Mouse (Mus musculus): ENCODE measurements around the gene Tmem52b. TPM values are rescaled to one million over a fixed set of nuclear protein-coding genes. Genes with fewer than 3 reads are reported as not detected.
A peak's percentile ranks its signal among the peaks of the same experiment; 100 is the strongest.

Tmem52b gene
- polyA plus RNA-seq, 1 experiment from 2014 or later, result not detected

GRCm38 (mm10) chr6:129532942-129533860 lies 20.8 kb downstream of the Tmem52b start, which contains the start of gene Gabarapl1:
TSS of gene Gabarapl1 (plus strand) at chr6:129533160.
- Histone ChIP-seq H3K27me3 (no peaks in the 10 kb centered on the region), H3K4me2 (replicated peaks) (peak within 1 kb of the TSS; percentile 76), H3K4me1 (peaks cover 9% of the 10 kb centered on the region; the same call in 1 of the 2 replicates), H3K27ac (peak within 1 kb of the TSS; percentile 46), H3K36me3 (no peaks in the 10 kb centered on the region; the same call in 1 of the 2 replicates), H3K9me3 (no peaks in the 10 kb centered on the region), H3K4me3 (peak within 1 kb of the TSS; percentile 85), H3K9ac (peak within 1 kb of the TSS; percentile 66)
- peak; percentile 78 for ATAC-seq (ENCODE audit: insufficient number of reproducible peaks, insufficient read depth, low FRiP score, low TSS enrichment)
- WGBS, result under 1% methylated on average over 55 of the region's 55 CpGs

- H3K27me3 ChIP-seq, result no peaks in the 10 kb centered on the region
- no peak overlapping the region for H3K27ac ChIP-seq
- peaks cover 9% of the 10 kb centered on the region; the same call in 1 of the 2 replicates for H3K4me1 ChIP-seq
- peak overlapping the region; percentile 76 for H3K4me2 ChIP-seq (replicated peaks)
- peaks cover 8% of the 10 kb centered on the region for H3K36me3 ChIP-seq
- peak overlapping the region; percentile 85 for H3K4me3 ChIP-seq
- ATAC-seq (ENCODE audit: insufficient number of reproducible peaks, insufficient read depth, low FRiP score, low TSS enrichment), result no peak
- 24% methylated on average over 9 of the region's 9 CpGs for WGBS
- peak overlapping the region; percentile 66 for H3K9ac ChIP-seq
- no peaks in the 10 kb centered on the region for H3K9me3 ChIP-seq
Observed at GRCm38 (mm10) chr6:129534057-129534456, 21.7 kb downstream of the Tmem52b start.

GRCm38 (mm10) chr6:129534627-129535190 lies 22.4 kb downstream of the Tmem52b start:
- Histone ChIP-seq H3K4me1 (peaks cover 9% of the 10 kb centered on the region; the same call in 1 of the 2 replicates), H3K4me2 (replicated peaks) (peak overlapping the region; percentile 76), H3K27ac (no peak overlapping the region), H3K36me3 (peaks cover 14% of the 10 kb centered on the region), H3K9ac (no peak overlapping the region; the same call in 1 of the 2 replicates), H3K4me3 (peak overlapping the region; percentile 85), H3K27me3 (no peaks in the 10 kb centered on the region), H3K9me3 (no peaks in the 10 kb centered on the region)
- 65% methylated on average over 4 of the region's 4 CpGs for WGBS
- no peak for ATAC-seq (ENCODE audit: insufficient number of reproducible peaks, insufficient read depth, low FRiP score, low TSS enrichment)

- no peaks in the 10 kb centered on the region for H3K27me3 ChIP-seq
- WGBS, result 83% methylated on average over 4 of the region's 4 CpGs
- no peak for ATAC-seq (ENCODE audit: insufficient number of reproducible peaks, insufficient read depth, low FRiP score, low TSS enrichment)
- H3K4me3 ChIP-seq, result no peak overlapping the region
- peaks cover 9% of the 10 kb centered on the region; the same call in 1 of the 2 replicates for H3K4me1 ChIP-seq
- H3K27ac ChIP-seq, result no peak overlapping the region
- H3K36me3 ChIP-seq, result peaks cover 24% of the 10 kb centered on the region
- H3K4me2 ChIP-seq (replicated peaks), result no peak overlapping the region
- no peaks in the 10 kb centered on the region for H3K9me3 ChIP-seq
- no peak overlapping the region for H3K9ac ChIP-seq
Observed at GRCm38 (mm10) chr6:129535723-129536122, 23.4 kb downstream of the Tmem52b start.

GRCm38 (mm10) chr6:129538555-129538954 lies 26.2 kb downstream of the Tmem52b start:
- Histone ChIP-seq H3K27ac (no peak overlapping the region), H3K36me3 (peaks cover 36% of the 10 kb centered on the region), H3K4me1 (peaks cover 6% of the 10 kb centered on the region; the same call in 1 of the 2 replicates), H3K4me3 (no peak overlapping the region), H3K9me3 (no peaks in the 10 kb centered on the region), H3K9ac (no peak overlapping the region), H3K27me3 (no peaks in the 10 kb centered on the region), H3K4me2 (replicated peaks) (no peak overlapping the region)
- no peak for ATAC-seq (ENCODE audit: insufficient number of reproducible peaks, insufficient read depth, low FRiP score, low TSS enrichment)
- WGBS, result 79% methylated on average over 6 of the region's 6 CpGs

- no peak overlapping the region for H3K9ac ChIP-seq
- no peaks in the 10 kb centered on the region for H3K27me3 ChIP-seq
- no peak for ATAC-seq (ENCODE audit: insufficient number of reproducible peaks, insufficient read depth, low FRiP score, low TSS enrichment)
- H3K4me2 ChIP-seq (replicated peaks), result no peak overlapping the region
- no peak overlapping the region for H3K27ac ChIP-seq
- WGBS, result 86% methylated on average over 9 of the region's 9 CpGs
- no peak overlapping the region for H3K4me3 ChIP-seq
- H3K36me3 ChIP-seq, result peaks cover 36% of the 10 kb centered on the region
- no peaks in the 10 kb centered on the region for H3K4me1 ChIP-seq
- H3K9me3 ChIP-seq, result no peaks in the 10 kb centered on the region
Observed at GRCm38 (mm10) chr6:129541931-129542330, 29.6 kb downstream of the Tmem52b start.

GRCm38 (mm10) chr6:129542540-129542939 lies 30.2 kb downstream of the Tmem52b start:
- no peak for ATAC-seq (ENCODE audit: insufficient number of reproducible peaks, insufficient read depth, low FRiP score, low TSS enrichment)
- 88% methylated on average over 3 of the region's 3 CpGs for WGBS
- Histone ChIP-seq H3K4me3 (no peak overlapping the region), H3K9ac (no peak overlapping the region), H3K27ac (no peak overlapping the region), H3K9me3 (no peaks in the 10 kb centered on the region), H3K27me3 (no peaks in the 10 kb centered on the region), H3K36me3 (peaks cover 36% of the 10 kb centered on the region), H3K4me1 (no peaks in the 10 kb centered on the region), H3K4me2 (replicated peaks) (no peak overlapping the region)

- no peaks in the 10 kb centered on the region for H3K9me3 ChIP-seq
- no peak overlapping the region for H3K4me2 ChIP-seq (replicated peaks)
- H3K9ac ChIP-seq, result no peak overlapping the region
- H3K27me3 ChIP-seq, result no peaks in the 10 kb centered on the region
- H3K4me3 ChIP-seq, result no peak overlapping the region
- H3K4me1 ChIP-seq, result no peaks in the 10 kb centered on the region
- no peak overlapping the region for H3K27ac ChIP-seq
- peaks cover 28% of the 10 kb centered on the region for H3K36me3 ChIP-seq
- WGBS, result 63% methylated on average over 6 of the region's 6 CpGs
- peak; percentile 64; the same call in 1 of the 2 replicates for ATAC-seq (ENCODE audit: insufficient number of reproducible peaks, insufficient read depth, low FRiP score, low TSS enrichment)
Observed at GRCm38 (mm10) chr6:129543709-129544606, 31.6 kb downstream of the Tmem52b start.

GRCm38 (mm10) chr6:129547277-129547676 lies 34.9 kb downstream of the Tmem52b start:
- no peaks in the 10 kb centered on the region for H3K27me3 ChIP-seq
- no peak overlapping the region for H3K4me2 ChIP-seq (replicated peaks)
- H3K4me3 ChIP-seq, result no peak overlapping the region
- H3K9ac ChIP-seq, result no peak overlapping the region
- no peak for ATAC-seq (ENCODE audit: insufficient number of reproducible peaks, insufficient read depth, low FRiP score, low TSS enrichment)
- H3K4me1 ChIP-seq, result no peaks in the 10 kb centered on the region
- no peaks in the 10 kb centered on the region for H3K9me3 ChIP-seq
- H3K27ac ChIP-seq, result no peak overlapping the region
- WGBS, result 87% methylated on average over 2 of the region's 2 CpGs
- H3K36me3 ChIP-seq, result no peaks in the 10 kb centered on the region

- ATAC-seq (ENCODE audit: insufficient number of reproducible peaks, insufficient read depth, low FRiP score, low TSS enrichment), result no peak
- Histone ChIP-seq H3K4me3 (no peak overlapping the region), H3K9ac (no peak overlapping the region), H3K27me3 (no peaks in the 10 kb centered on the region), H3K27ac (no peak overlapping the region), H3K9me3 (no peaks in the 10 kb centered on the region), H3K36me3 (no peaks in the 10 kb centered on the region), H3K4me1 (no peaks in the 10 kb centered on the region), H3K4me2 (replicated peaks) (no peak overlapping the region)
- 68% methylated on average over 3 of the region's 3 CpGs for WGBS
Observed at GRCm38 (mm10) chr6:129548009-129548408, 35.7 kb downstream of the Tmem52b start.

- no peak overlapping the region for H3K4me2 ChIP-seq (replicated peaks)
- no peak overlapping the region for H3K4me3 ChIP-seq
- no peaks in the 10 kb centered on the region for H3K36me3 ChIP-seq
- no peak for ATAC-seq (ENCODE audit: insufficient number of reproducible peaks, insufficient read depth, low FRiP score, low TSS enrichment)
- no peak overlapping the region for H3K9ac ChIP-seq
- no peaks in the 10 kb centered on the region for H3K4me1 ChIP-seq
- H3K27me3 ChIP-seq, result no peaks in the 10 kb centered on the region
- no peaks in the 10 kb centered on the region for H3K9me3 ChIP-seq
- H3K27ac ChIP-seq, result no peak overlapping the region
Observed at GRCm38 (mm10) chr6:129557298-129558023, 45.1 kb downstream of the Tmem52b start.

Data from embryonic facial prominence, embryonic 12.5 days (tissue).